Mouse (Mus musculus) cortical plate, adult 2 months (tissue): ENCODE data around the gene Actn3.

Experiments used
- CTCF ChIP-seq: fragments of 200-500 bp; IDR thresholded peaks from 2 replicates; pipeline ENCODE4 v1.5.1; 2011; ENCODE audit warnings: mild to moderate bottlenecking, control low read depth, low read length; ENCODE audit not compliant: insufficient read depth; ENCODE audit errors: extremely low read depth
- POLR2A ChIP-seq: fragments of 200-500 bp; IDR thresholded peaks from 2 replicates; pipeline ENCODE4 v1.6.1; 2011; ENCODE audit warnings: mild to moderate bottlenecking, low read length, control low read depth; ENCODE audit not compliant: insufficient read depth; ENCODE audit errors: extremely low read depth

- TF ChIP-seq CTCF (no peak), POLR2A (no peak)
These were observed 60.4 kb downstream of the Actn3 start for GRCm38 (mm10) chr19:4817182-4817835.
